Mouse (Mus musculus) liver, adult 2 months (tissue): ENCODE data around the gene Capg. TPM values are rescaled to one million over a fixed set of nuclear protein-coding genes. Genes with fewer than 3 reads are reported as not detected.
"Not testable (repeated sequence)": the region's sequence is repeated elsewhere in the genome, so short reads cannot be mapped to it uniquely, and the experiment has no call there.

Experiments used
- DNase-seq: peaks from one replicate; pipeline ENCODE4 v3.0.0-alpha.2; 2011; ENCODE audit warnings: low read depth, low spot score; ENCODE audit errors: extremely low read depth
- H3K27ac ChIP-seq: fragments of 200-500 bp; replicated peaks from 2 replicates; pipeline ENCODE4 v1.5.1; 2012; ENCODE audit warnings: low read depth, mild to moderate bottlenecking, control low read depth, inconsistent platforms, low read length; ENCODE audit not compliant: insufficient read depth
- H3K27me3 ChIP-seq: fragments of 200-500 bp; 2 replicates; pipeline ENCODE4 v1.6.1; 2012; ENCODE audit warnings: mild to moderate bottlenecking, moderate library complexity, low read length, inconsistent platforms; ENCODE audit not compliant: control insufficient read depth, insufficient read depth
- H3K36me3 ChIP-seq: fragments of 200-500 bp; 2 replicates; pipeline ENCODE4 v1.6.1; 2012; ENCODE audit warnings: low read length, inconsistent platforms; ENCODE audit not compliant: control insufficient read depth, insufficient read depth
- H3K4me1 ChIP-seq: fragments of 200-500 bp; 2 replicates; pipeline ENCODE4 v1.6.1; 2011; ENCODE audit warnings: low read length; ENCODE audit not compliant: control insufficient read depth, insufficient read depth
- H3K4me3 ChIP-seq: fragments of 200-500 bp; 2 replicates; pipeline ENCODE4 v1.5.1; 2011; ENCODE audit warnings: low read depth, mild to moderate bottlenecking, control low read depth, low read length, moderate library complexity; ENCODE audit not compliant: insufficient read depth
- H3K79me2 ChIP-seq: fragments of 200-500 bp; 2 replicates; pipeline ENCODE4 v1.6.1; 2012; ENCODE audit warnings: inconsistent platforms, mild to moderate bottlenecking, low read length, moderate library complexity; ENCODE audit not compliant: control insufficient read depth, insufficient read depth
- H3K9ac ChIP-seq: fragments of 200-500 bp; 2 replicates; pipeline ENCODE4 v1.6.1; 2012; ENCODE audit warnings: low read depth, mild to moderate bottlenecking, control low read depth, inconsistent platforms, low read length
- CTCF ChIP-seq: fragments of 200-500 bp; IDR thresholded peaks from 2 replicates; pipeline ENCODE4 v1.5.1; 2011; ENCODE audit warnings: low read depth, low read length, control low read depth
- POLR2A ChIP-seq: fragments of 200-500 bp; IDR thresholded peaks from 2 replicates; pipeline ENCODE4 v1.6.1; 2011; ENCODE audit warnings: low read length, control low read depth; ENCODE audit not compliant: insufficient read depth; ENCODE audit errors: extremely low read depth
- WGBS: fragments of 180-500 bp; shearing (Covaris S2); methylation state at CpG from one replicate; pipeline ENCODE4 v1.1.7; 2018; 5-methylcytosine and 5-hydroxymethylcytosine counted together
- polyA plus RNA-seq: library from polyadenylated mRNA; depleted of rRNA; stranded (reverse); fragments of >200 nt; gene quantifications from 2 replicates; pipeline ENCODE4 v1.2.3, GENCODE M21; 2012
- total RNA-seq: library from RNA; depleted of rRNA; stranded (reverse); fragments of >200 nt; gene quantifications from 2 replicates; pipeline ENCODE4 v1.2.3, GENCODE M21; 2014

The Capg gene
- total and polyA plus RNA-seq, 2 experiments = 2.8 to 3.9 TPM

DNA sequence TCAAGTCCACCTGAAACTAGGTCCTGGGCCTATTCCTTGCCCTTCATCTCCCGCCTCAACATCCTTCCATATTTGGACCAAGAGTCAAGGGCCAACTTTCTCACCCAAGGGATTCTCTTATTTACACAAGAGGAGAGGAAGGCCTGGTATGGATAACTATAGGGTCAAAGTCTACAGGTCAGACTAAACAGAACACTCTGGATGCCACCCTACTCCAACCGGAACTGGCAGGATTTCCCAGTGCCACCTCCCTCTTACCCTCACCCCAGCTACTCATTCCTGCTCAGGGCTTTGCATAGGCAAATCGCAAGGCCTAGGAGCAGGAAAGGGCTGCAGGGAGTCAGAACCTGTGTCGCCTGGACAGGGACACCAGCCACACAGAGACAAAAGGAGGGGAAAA, 21.0 kb upstream of the Capg start:
- H3K4me1 ChIP-seq = peaks cover 4% of the 10 kb centered on the region; the same call in 1 of the 2 replicates
- H3K27ac ChIP-seq = no peak overlapping the region
- H3K27me3 ChIP-seq = no peaks in the 10 kb centered on the region
- 44% methylated on average over 4 of the region's 4 CpGs for WGBS
- DNase-seq = peak; percentile 81
- H3K9ac ChIP-seq = no peak overlapping the region
- no peak overlapping the region for H3K4me3 ChIP-seq
- no peaks in the 10 kb centered on the region for H3K79me2 ChIP-seq
- no peaks in the 10 kb centered on the region for H3K36me3 ChIP-seq
- TF ChIP-seq CTCF = no peak

DNA sequence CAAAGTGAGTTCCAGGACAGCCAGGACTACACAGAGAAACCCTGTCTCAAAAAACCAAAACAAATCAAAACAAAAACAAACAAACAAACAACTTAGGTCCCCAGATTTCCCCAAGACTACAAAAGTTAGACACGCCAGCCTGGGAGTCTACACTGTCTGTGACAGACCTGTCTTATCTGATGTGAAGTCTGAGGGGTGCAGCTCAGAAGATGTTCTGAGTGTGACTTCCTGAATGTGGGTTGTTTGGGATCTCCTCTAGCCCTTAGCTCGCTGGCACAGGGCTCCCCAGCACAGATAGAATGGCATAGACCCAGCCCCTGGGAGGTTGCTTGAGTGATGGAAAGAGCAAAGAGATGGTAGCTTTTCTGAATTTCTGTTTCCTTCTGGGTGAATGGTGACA, 20.0 kb upstream of the Capg start:
- 94% methylated on average over 2 of the region's 2 CpGs for WGBS
- H3K36me3 ChIP-seq = no peaks in the 10 kb centered on the region
- TF ChIP-seq CTCF (no peak), POLR2A (no peak)
- no peak overlapping the region for H3K9ac ChIP-seq
- DNase-seq = no peak
- H3K27ac ChIP-seq = no peak overlapping the region
- H3K4me1 ChIP-seq = peaks cover 4% of the 10 kb centered on the region; the same call in 1 of the 2 replicates
- no peaks in the 10 kb centered on the region for H3K27me3 ChIP-seq
- H3K4me3 ChIP-seq = no peak overlapping the region
- no peaks in the 10 kb centered on the region for H3K79me2 ChIP-seq

DNA sequence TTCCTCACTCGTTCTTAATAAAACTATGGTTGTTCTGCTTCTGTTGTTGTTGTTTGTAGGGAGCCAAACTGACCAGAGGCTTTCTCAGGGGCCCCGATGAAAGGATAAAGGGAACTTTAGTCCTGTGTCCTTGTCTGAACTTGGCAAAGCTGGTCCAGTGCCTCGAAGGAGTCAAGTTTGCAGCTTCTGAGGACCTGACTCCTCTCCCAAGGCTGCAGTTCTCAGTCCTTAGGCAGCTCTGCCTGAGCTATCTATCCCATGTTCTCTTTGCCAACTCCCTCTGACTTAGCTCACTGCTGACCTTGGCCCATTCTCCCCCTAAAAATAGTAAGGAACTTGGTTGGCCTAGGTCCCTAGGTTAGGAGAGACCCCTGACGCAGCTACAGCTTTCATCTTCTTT, 17.1 kb upstream of the Capg start:
- no peak for TF ChIP-seq POLR2A
- no peak for TF ChIP-seq CTCF
- peaks cover 4% of the 10 kb centered on the region; the same call in 1 of the 2 replicates for H3K4me1 ChIP-seq
- no peaks in the 10 kb centered on the region for H3K27me3 ChIP-seq
- H3K27ac ChIP-seq = no peak overlapping the region
- H3K9ac ChIP-seq = no peak overlapping the region
- no peak for DNase-seq
- 79% methylated on average over 4 of the region's 4 CpGs for whole genome bisulfite sequencing
- H3K4me3 ChIP-seq = no peak overlapping the region
- no peaks in the 10 kb centered on the region for H3K36me3 ChIP-seq
- no peaks in the 10 kb centered on the region for H3K79me2 ChIP-seq

DNA sequence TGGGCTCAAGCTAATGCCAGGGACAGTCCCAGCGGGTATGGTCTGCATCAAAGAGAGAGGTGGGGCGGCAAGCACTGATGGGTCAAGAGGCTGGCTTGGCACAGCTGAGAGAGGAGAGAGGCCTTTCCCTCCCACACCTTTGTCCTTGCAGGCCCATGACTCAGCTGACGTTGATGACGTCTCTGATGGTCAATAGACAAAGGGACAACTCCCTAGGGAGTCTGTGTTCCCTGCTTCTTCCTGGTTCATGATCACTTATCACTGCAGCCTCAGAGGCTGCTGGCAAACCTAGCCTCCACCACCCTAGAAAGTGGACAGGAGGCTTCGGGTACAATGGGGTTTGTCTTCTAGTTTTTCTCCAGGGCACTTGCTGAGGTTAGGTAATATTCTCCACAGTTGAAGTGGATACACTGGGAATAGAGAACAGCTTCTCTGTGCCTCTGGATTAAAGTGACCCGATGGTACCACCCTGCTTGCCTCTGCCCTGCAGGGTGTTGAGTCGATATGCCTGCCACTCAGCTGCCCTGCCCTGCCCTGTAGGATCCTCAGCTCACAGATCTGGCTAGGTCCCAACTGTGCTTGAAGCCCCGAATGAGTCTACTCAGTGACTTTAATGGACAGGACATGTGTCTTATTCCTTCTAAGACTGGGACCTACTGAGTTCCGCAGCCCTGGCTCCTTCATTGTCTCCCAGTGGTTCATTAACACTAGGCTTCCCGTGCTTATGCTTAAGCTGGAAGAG, 15.6 kb upstream of the Capg start:
- no peak overlapping the region for H3K4me3 ChIP-seq
- no peaks in the 10 kb centered on the region for H3K79me2 ChIP-seq
- no peak for TF ChIP-seq POLR2A
- no peak for TF ChIP-seq CTCF
- 84% methylated on average over 10 of the region's 10 CpGs for WGBS
- no peaks in the 10 kb centered on the region for H3K36me3 ChIP-seq
- H3K27ac ChIP-seq = no peak overlapping the region
- H3K27me3 ChIP-seq = no peaks in the 10 kb centered on the region
- H3K9ac ChIP-seq = no peak overlapping the region
- peaks cover under 1% of the 10 kb centered on the region; the same call in 1 of the 2 replicates for H3K4me1 ChIP-seq
- DNase-seq = no peak

DNA sequence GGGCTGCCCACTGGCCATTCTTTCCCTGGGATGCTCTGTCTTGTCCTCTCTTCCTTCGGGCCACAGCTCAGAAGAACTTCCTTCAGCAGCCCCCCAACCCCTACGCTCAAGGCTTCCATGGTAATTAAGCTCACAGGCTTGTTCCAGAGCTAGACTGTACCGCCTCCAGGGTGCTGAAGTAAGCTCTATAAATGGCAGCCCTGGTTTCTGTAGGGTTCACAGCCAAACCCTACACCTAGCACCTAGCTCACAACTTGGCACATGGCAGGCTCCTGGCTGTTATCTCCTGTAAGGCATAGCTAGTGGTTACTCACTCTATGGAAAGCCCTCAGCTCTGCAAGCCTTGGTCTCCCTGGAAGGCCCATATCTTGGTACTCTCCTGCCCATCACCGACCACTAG, 11.6 kb upstream of the Capg start:
- Histone ChIP-seq H3K9ac (no peak overlapping the region), H3K4me1 (0 out of 2 replicates have a peak, but pooled peaks cover 3% of the 10 kb centered on the region), H3K79me2 (no peaks in the 10 kb centered on the region), H3K36me3 (no peaks in the 10 kb centered on the region), H3K4me3 (no peak overlapping the region), H3K27me3 (no peaks in the 10 kb centered on the region), H3K27ac (no peak overlapping the region)
- no peak for DNase-seq
- no peak for TF ChIP-seq POLR2A
- TF ChIP-seq CTCF = no peak
- WGBS = 95% methylated on average over 4 of the region's 4 CpGs

DNA sequence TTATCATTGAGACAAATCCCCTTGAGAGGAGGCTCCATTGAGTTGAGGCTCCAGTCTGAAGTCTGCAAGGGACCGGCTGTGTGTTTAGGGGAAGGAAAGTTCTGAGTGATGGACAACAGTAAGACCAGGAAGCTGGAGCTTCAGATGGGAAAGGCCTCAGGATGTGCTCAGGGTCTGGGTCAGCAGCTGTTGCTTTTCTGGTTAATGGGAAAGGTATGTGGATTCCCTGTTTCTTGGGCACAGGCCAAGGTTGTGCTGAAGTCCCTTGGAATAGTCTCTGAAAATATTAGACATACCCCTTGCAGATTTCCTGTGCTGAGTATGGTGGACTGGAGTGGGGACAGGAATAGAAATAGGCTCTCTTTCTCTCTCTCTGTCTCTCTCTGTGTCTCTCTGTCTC, 10.6 kb upstream of the Capg start:
- H3K9ac ChIP-seq, H3K4me3 ChIP-seq, H3K4me1 ChIP-seq, H3K79me2 ChIP-seq, DNase-seq, H3K27ac ChIP-seq, H3K36me3 ChIP-seq, H3K27me3 ChIP-seq: not testable (repeated sequence)
- WGBS = 40% methylated on average over 1 of the region's 1 CpGs
